Mouse (Mus musculus): ENCODE data around the gene Rab4a. TPM values are rescaled to one million over a fixed set of nuclear protein-coding genes. Genes with fewer than 3 reads are reported as not detected.
"Not testable (repeated sequence)": the region's sequence is repeated elsewhere in the genome, so short reads cannot be mapped to it uniquely, and the experiment has no call there.

Rab4a gene
- polyA plus RNA-seq, 1 experiment from 2014 or later = 70.2 TPM

- WGBS = 92% methylated on average over 4 of the region's 4 CpGs
These were observed 3.6 kb downstream of the Rab4a start for GRCm38 (mm10) chr8:123809342-123809741.

GRCm38 (mm10) chr8:123812227-123812626 is 6.4 kb downstream of the Rab4a start:
- Histone ChIP-seq H3K4me1 (replicated peaks; ENCODE audit: control insufficient read depth, insufficient read depth, low read length) (peaks cover 4% of the 10 kb centered on the region), H3K4me2 (ENCODE audit: low read depth, low read length, severe bottlenecking) (no peak overlapping the region), H3K4me3 (ENCODE audit: low read depth, low read length) (no peak overlapping the region)

More at GRCm38 (mm10) chr8:123809342-123809741, 3.6 kb downstream of the Rab4a start:
- H3K4me1 ChIP-seq (replicated peaks; ENCODE audit: control insufficient read depth, insufficient read depth, low read length); H3K27me3 ChIP-seq (ENCODE audit: control insufficient read depth, insufficient read depth, low read length); H3K4me2 ChIP-seq (ENCODE audit: low read depth, low read length, severe bottlenecking); H3K9me3 ChIP-seq (ENCODE audit: control insufficient read depth, low read length); H3K4me3 ChIP-seq (ENCODE audit: low read depth, low read length); H3K36me3 ChIP-seq (ENCODE audit: control insufficient read depth, insufficient read depth, low read length); H3K27ac ChIP-seq (ENCODE audit: low read depth, low read length); DNase-seq (ENCODE audit: low spot score); H3K9ac ChIP-seq (ENCODE audit: low read length); ATAC-seq (replicated peaks; ENCODE audit: low FRiP score): not testable (repeated sequence)

GRCm38 (mm10) chr8:123813173-123813891 is 7.5 kb downstream of the Rab4a start:
- Histone ChIP-seq H3K4me3 (ENCODE audit: low read depth, low read length) (no peak overlapping the region), H3K27ac (ENCODE audit: low read depth, low read length) (no peak overlapping the region), H3K9me3 (ENCODE audit: control insufficient read depth, low read length) (no peaks in the 10 kb centered on the region), H3K36me3 (ENCODE audit: control insufficient read depth, insufficient read depth, low read length) (no peaks in the 10 kb centered on the region), H3K4me2 (ENCODE audit: low read depth, low read length, severe bottlenecking) (no peak overlapping the region), H3K4me1 (replicated peaks; ENCODE audit: control insufficient read depth, insufficient read depth, low read length) (no peaks in the 10 kb centered on the region), H3K9ac (ENCODE audit: low read length) (no peak overlapping the region), H3K27me3 (ENCODE audit: control insufficient read depth, insufficient read depth, low read length) (no peaks in the 10 kb centered on the region)
- WGBS = 87% methylated on average over 16 of the region's 16 CpGs
- DNase-seq (ENCODE audit: low spot score) = no peak
- ATAC-seq (replicated peaks; ENCODE audit: low FRiP score) = no peak

More at GRCm38 (mm10) chr8:123812227-123812626, 6.4 kb downstream of the Rab4a start:
- ATAC-seq (replicated peaks; ENCODE audit: low FRiP score) (no peak), DNase-seq (ENCODE audit: low spot score) (no peak)
- H3K27me3 ChIP-seq (ENCODE audit: control insufficient read depth, insufficient read depth, low read length) = no peaks in the 10 kb centered on the region
- WGBS = 90% methylated on average over 5 of the region's 5 CpGs
- no peaks in the 10 kb centered on the region for H3K9me3 ChIP-seq (ENCODE audit: control insufficient read depth, low read length)
- no peaks in the 10 kb centered on the region for H3K36me3 ChIP-seq (ENCODE audit: control insufficient read depth, insufficient read depth, low read length)
- no peak overlapping the region for H3K9ac ChIP-seq (ENCODE audit: low read length)
- H3K27ac ChIP-seq (ENCODE audit: low read depth, low read length) = no peak overlapping the region

DNA sequence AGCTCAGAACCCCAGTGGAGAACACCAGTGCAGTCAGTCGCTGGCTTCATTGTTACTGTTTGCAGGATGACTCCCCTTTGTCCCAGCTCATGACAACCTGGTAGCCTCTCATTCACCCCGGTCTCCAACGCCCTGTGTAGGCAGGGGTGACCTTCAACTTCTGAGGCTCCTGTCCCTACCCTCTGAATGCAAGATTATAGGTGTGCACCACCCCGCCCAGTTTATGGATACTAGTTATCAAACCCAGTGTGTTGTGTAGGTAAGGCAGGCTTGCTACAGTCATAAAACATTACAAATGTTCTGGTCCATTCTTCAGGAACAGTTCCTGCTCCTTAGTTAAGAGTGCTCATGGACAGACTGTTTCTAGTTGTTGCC is 8.1 kb downstream of the Rab4a start:
- ATAC-seq (replicated peaks; ENCODE audit: low FRiP score) (no peak), DNase-seq (ENCODE audit: low spot score) (no peak)
- H3K9ac ChIP-seq (ENCODE audit: low read length) = no peak overlapping the region
- no peak overlapping the region for H3K27ac ChIP-seq (ENCODE audit: low read depth, low read length)
- no peak overlapping the region for H3K4me2 ChIP-seq (ENCODE audit: low read depth, low read length, severe bottlenecking)
- H3K4me3 ChIP-seq (ENCODE audit: low read depth, low read length) = no peak overlapping the region
- no peaks in the 10 kb centered on the region for H3K4me1 ChIP-seq (replicated peaks; ENCODE audit: control insufficient read depth, insufficient read depth, low read length)
- 86% methylated on average over 4 of the region's 4 CpGs for WGBS
- no peaks in the 10 kb centered on the region for H3K27me3 ChIP-seq (ENCODE audit: control insufficient read depth, insufficient read depth, low read length)
- no peaks in the 10 kb centered on the region for H3K9me3 ChIP-seq (ENCODE audit: control insufficient read depth, low read length)
- no peaks in the 10 kb centered on the region for H3K36me3 ChIP-seq (ENCODE audit: control insufficient read depth, insufficient read depth, low read length)

DNA sequence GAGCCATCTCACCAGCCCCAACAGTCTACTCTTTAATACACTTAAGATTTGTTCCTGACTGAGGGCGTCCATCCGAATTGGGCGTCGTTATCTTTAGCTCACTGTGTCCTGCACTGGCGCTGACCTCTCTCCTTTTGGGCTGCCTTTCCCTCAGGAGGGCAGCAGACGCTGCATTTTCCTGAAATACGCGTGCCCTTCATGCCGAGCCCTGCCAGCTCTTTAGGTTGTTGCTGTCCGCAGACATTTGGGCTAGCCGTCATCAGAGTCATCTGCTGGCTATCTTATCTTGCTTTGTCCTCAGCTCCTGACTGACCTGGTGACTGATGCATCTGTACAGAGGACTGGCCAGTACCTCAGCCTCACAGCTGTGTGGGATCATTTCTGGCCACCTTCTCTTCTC is 9.5 kb downstream of the Rab4a start:
- Histone ChIP-seq H3K9ac (ENCODE audit: low read length) (no peak overlapping the region), H3K4me2 (ENCODE audit: low read depth, low read length, severe bottlenecking) (no peak overlapping the region), H3K4me1 (replicated peaks; ENCODE audit: control insufficient read depth, insufficient read depth, low read length) (no peaks in the 10 kb centered on the region), H3K9me3 (ENCODE audit: control insufficient read depth, low read length) (no peaks in the 10 kb centered on the region), H3K27ac (ENCODE audit: low read depth, low read length) (no peak overlapping the region), H3K36me3 (ENCODE audit: control insufficient read depth, insufficient read depth, low read length) (no peaks in the 10 kb centered on the region), H3K27me3 (ENCODE audit: control insufficient read depth, insufficient read depth, low read length) (no peaks in the 10 kb centered on the region), H3K4me3 (ENCODE audit: low read depth, low read length) (no peak overlapping the region)
- DNase-seq (ENCODE audit: low spot score) (no peak), ATAC-seq (replicated peaks; ENCODE audit: low FRiP score) (no peak)
- 89% methylated on average over 11 of the region's 11 CpGs for WGBS

DNA sequence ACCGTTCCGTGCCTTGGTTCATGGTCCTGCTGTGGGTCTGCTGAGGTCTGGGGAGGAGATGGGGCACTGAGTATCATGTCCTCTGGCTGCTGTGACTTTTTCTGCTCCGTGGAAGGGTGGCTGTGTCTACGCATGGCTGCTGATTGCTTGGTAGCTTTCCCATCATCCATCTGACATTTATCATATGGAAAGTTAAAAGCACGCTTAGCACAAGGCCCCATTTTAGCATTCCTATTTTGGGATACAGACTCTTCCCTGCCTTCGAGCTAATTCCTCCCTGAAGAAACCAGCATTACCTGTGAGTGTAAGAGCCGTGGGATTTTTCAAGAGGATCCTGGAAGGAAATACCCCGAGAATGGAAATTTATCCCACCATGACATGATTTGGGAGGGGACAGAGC is 11.2 kb downstream of the Rab4a start:
- no peak for ATAC-seq (replicated peaks; ENCODE audit: low FRiP score)
- Histone ChIP-seq H3K4me1 (replicated peaks; ENCODE audit: control insufficient read depth, insufficient read depth, low read length) (no peaks in the 10 kb centered on the region), H3K36me3 (ENCODE audit: control insufficient read depth, insufficient read depth, low read length) (no peaks in the 10 kb centered on the region), H3K4me2 (ENCODE audit: low read depth, low read length, severe bottlenecking) (no peak overlapping the region), H3K9me3 (ENCODE audit: control insufficient read depth, low read length) (no peaks in the 10 kb centered on the region), H3K27me3 (ENCODE audit: control insufficient read depth, insufficient read depth, low read length) (no peaks in the 10 kb centered on the region), H3K9ac (ENCODE audit: low read length) (no peak overlapping the region), H3K4me3 (ENCODE audit: low read depth, low read length) (no peak overlapping the region), H3K27ac (ENCODE audit: low read depth, low read length) (no peak overlapping the region)
- no peak for DNase-seq (ENCODE audit: low spot score)
- WGBS = 94% methylated on average over 8 of the region's 8 CpGs

GRCm38 (mm10) chr8:123817747-123818146 is 12.0 kb downstream of the Rab4a start:
- Histone ChIP-seq H3K9ac (ENCODE audit: low read length) (no peak overlapping the region), H3K27me3 (ENCODE audit: control insufficient read depth, insufficient read depth, low read length) (no peaks in the 10 kb centered on the region), H3K4me3 (ENCODE audit: low read depth, low read length) (no peak overlapping the region), H3K4me1 (replicated peaks; ENCODE audit: control insufficient read depth, insufficient read depth, low read length) (no peaks in the 10 kb centered on the region), H3K9me3 (ENCODE audit: control insufficient read depth, low read length) (no peaks in the 10 kb centered on the region), H3K36me3 (ENCODE audit: control insufficient read depth, insufficient read depth, low read length) (no peaks in the 10 kb centered on the region), H3K27ac (ENCODE audit: low read depth, low read length) (no peak overlapping the region), H3K4me2 (ENCODE audit: low read depth, low read length, severe bottlenecking) (no peak overlapping the region)
- ATAC-seq (replicated peaks; ENCODE audit: low FRiP score) = no peak
- DNase-seq (ENCODE audit: low spot score) = no peak
- 93% methylated on average over 11 of the region's 11 CpGs for WGBS

DNA sequence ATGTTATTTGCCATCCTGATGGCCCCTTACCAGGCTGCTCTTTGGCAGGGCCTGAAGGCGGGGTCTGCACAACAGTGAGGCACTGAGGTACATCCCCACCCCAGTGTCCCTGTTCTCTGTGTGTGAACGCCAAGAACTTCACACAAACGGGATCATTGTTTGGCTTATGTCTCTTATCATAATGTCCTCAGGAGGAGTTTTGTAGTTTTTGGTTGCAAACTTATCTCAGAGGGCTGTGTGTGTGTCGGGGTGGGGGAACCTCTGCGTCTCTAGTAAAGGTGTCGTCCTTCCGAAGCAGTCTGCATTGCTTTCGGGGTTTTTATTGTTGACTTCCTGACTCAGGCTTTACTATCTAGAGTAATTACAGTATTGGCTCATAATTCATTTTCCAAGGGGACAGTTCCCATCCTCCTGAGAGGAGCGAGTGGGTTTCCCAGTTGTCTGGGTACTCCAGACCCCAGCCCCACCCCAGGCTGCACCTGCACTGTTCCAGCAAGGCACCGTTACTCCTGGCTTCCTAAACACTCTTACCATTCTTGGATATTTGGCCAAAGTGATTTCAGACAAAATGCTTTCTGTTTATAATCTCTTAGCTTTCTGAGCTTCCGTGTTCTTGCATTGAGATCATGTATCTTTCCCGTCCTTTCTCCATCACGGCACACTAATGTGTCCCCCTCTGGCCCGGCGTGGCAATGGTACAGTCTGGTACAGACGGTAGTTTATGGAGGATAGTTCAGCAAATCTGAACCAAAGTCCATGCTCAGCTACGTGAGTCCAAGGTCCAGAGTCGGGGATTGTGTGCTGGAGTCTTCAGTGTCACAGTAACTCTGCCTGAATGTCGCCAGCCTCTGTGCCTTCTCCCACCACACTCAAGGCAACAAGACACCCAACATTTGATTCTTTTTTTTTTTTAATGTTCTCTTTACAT is 14.2 kb downstream of the Rab4a start:
- WGBS = 93% methylated on average over 19 of the region's 19 CpGs
- ATAC-seq (replicated peaks; ENCODE audit: low FRiP score) (no peak), DNase-seq (ENCODE audit: low spot score) (no peak)
- Histone ChIP-seq H3K4me3 (ENCODE audit: low read depth, low read length) (no peak overlapping the region), H3K27ac (ENCODE audit: low read depth, low read length) (no peak overlapping the region), H3K27me3 (ENCODE audit: control insufficient read depth, insufficient read depth, low read length) (no peaks in the 10 kb centered on the region), H3K4me2 (ENCODE audit: low read depth, low read length, severe bottlenecking) (no peak overlapping the region), H3K9me3 (ENCODE audit: control insufficient read depth, low read length) (no peaks in the 10 kb centered on the region), H3K4me1 (replicated peaks; ENCODE audit: control insufficient read depth, insufficient read depth, low read length) (no peaks in the 10 kb centered on the region), H3K9ac (ENCODE audit: low read length) (no peak overlapping the region), H3K36me3 (ENCODE audit: control insufficient read depth, insufficient read depth, low read length) (no peaks in the 10 kb centered on the region; the same call in 1 of the 2 replicates)
